ENCODE assay signal across 27 mouse cellular contexts in genomic region chr12:84107012-84107411, GRCm38 (mm10). TPM values are rescaled to one million over a fixed set of nuclear protein-coding genes. Genes with fewer than 3 reads are reported as not detected.
DNase-seq lines count a peak whose midpoint lies in the region; ATAC-seq lines count a peak whose summit lies in the region.
"Had no signal": no experiment of that assay in that cellular context is flagged by ENCODE, and none has a peak within 500 bp of the region (broad histone marks: within the 10 kb centered on the region; RNA-seq: fewer than 3 reads in every experiment).

No protein-coding gene starts in this region.

- 0 out of 2 replicates have a peak, but pooled peaks have one; percentile 61 for ATAC-seq in kidney, embryonic 16.5 days (ENCODE audit: low FRiP score, low TSS enrichment)
- ATAC-seq: CD4-positive, CD25-positive, alpha-beta regulatory T cell, adult 4 months; forebrain, embryonic 16.5 days; hindbrain, embryonic 16.5 days had no signal

- no peak for DNase-seq in kidney, adult 18-20 months
- DNase-seq in kidney, postnatal 14 days, result peak; percentile 13
- DNase-seq in kidney, adult 11 months, result no peak
- DNase-seq in ovary, postnatal 36 days (ENCODE audit: low spot score), result peak; percentile 54
- no peak for DNase-seq in ovary, postnatal 10 days (ENCODE audit: low spot score)
- DNase-seq: adrenal gland, adult 2 months; adrenal gland, postnatal 14 days; cerebellum, adult 11 months; cerebellum, adult 2 months; cerebellum, adult 9-11 months; cerebellum, postnatal 25 days; gastrocnemius, postnatal 10 days; gastrocnemius, postnatal 36 days; heart, postnatal 36 days had no signal

- 0 out of 2 replicates have a peak, but pooled peaks cover 3% of the 10 kb centered on the region for H3K4me1 ChIP-seq in kidney, embryonic 16.5 days (ENCODE audit: insufficient read depth, low read length)
- H3K4me1 ChIP-seq: embryonic facial prominence, embryonic 12.5 days; embryonic facial prominence, embryonic 15.5 days; forebrain, embryonic 12.5 days; hindbrain, embryonic 10.5 days; hindbrain, embryonic 13.5 days had no signal

- H3K27ac ChIP-seq in kidney, embryonic 16.5 days (ENCODE audit: low read length), result no peak overlapping the region
- H3K27ac ChIP-seq: embryonic facial prominence, embryonic 12.5 days; embryonic facial prominence, embryonic 15.5 days; forebrain, embryonic 12.5 days; hindbrain, embryonic 10.5 days; hindbrain, embryonic 13.5 days had no signal

- no peaks in the 10 kb centered on the region for H3K27me3 ChIP-seq in kidney, embryonic 16.5 days (ENCODE audit: insufficient read depth, low read length)
- H3K27me3 ChIP-seq: embryonic facial prominence, embryonic 12.5 days; embryonic facial prominence, embryonic 15.5 days; forebrain, embryonic 12.5 days; hindbrain, embryonic 13.5 days had no signal

- H3K4me3 ChIP-seq in kidney, embryonic 16.5 days (ENCODE audit: low read length), result no peak overlapping the region
- H3K4me3 ChIP-seq: embryonic facial prominence, embryonic 12.5 days; embryonic facial prominence, embryonic 15.5 days; forebrain, embryonic 12.5 days; hindbrain, embryonic 10.5 days; hindbrain, embryonic 13.5 days had no signal

- H3K4me2 ChIP-seq in kidney, embryonic 16.5 days (replicated peaks; ENCODE audit: low read depth, low read length), result no peak overlapping the region
- H3K4me2 ChIP-seq: embryonic facial prominence, embryonic 12.5 days; embryonic facial prominence, embryonic 15.5 days; forebrain, embryonic 12.5 days; heart, embryonic 11.5 days; hindbrain, embryonic 13.5 days had no signal

- H3K9ac ChIP-seq in kidney, embryonic 16.5 days (replicated peaks; ENCODE audit: low read length), result no peak overlapping the region
- H3K9ac ChIP-seq: embryonic facial prominence, embryonic 12.5 days; embryonic facial prominence, embryonic 15.5 days; forebrain, embryonic 12.5 days; hindbrain, embryonic 13.5 days had no signal

- WGBS in kidney, embryonic 16.5 days, result 50% methylated on average over 3 of the region's 3 CpGs

- H3K36me3 ChIP-seq in kidney, embryonic 16.5 days (ENCODE audit: insufficient read depth, low read length), result no peaks in the 10 kb centered on the region
- H3K36me3 ChIP-seq: embryonic facial prominence, embryonic 12.5 days; embryonic facial prominence, embryonic 15.5 days; forebrain, embryonic 12.5 days; hindbrain, embryonic 10.5 days; hindbrain, embryonic 13.5 days had no signal

- H3K9me3 ChIP-seq in kidney, embryonic 16.5 days (ENCODE audit: low read length), result no peaks in the 10 kb centered on the region
- H3K9me3 ChIP-seq: embryonic facial prominence, embryonic 12.5 days; embryonic facial prominence, embryonic 15.5 days; forebrain, embryonic 12.5 days; hindbrain, embryonic 10.5 days; hindbrain, embryonic 13.5 days had no signal

RNA-seq across cellular contexts. Expression of gene Acot6, which starts 6.6 kb away (rescaled TPM):
- 1.7 and 1.9 TPM in 2 replicates for polyA plus RNA-seq in kidney, embryonic 16.5 days (2015; fragmentation: Nextera tagmentation; extraction: Ambion mirVana)

RNA-seq across cellular contexts. Expression of gene Dnal1, which starts 7.2 kb away (rescaled TPM):
- polyA plus RNA-seq in kidney, embryonic 16.5 days (2015; fragmentation: Nextera tagmentation; extraction: Ambion mirVana), result 4.2 and 4.8 TPM in 2 replicates

RNA-seq across cellular contexts. Expression of gene Acot5, which starts 37.9 kb away (rescaled TPM):
- polyA plus RNA-seq in kidney, embryonic 16.5 days (2015; fragmentation: Nextera tagmentation; extraction: Ambion mirVana), result not detected in 2 replicates
- polyA plus RNA-seq: C2C12; CD4-positive, CD25-positive, alpha-beta regulatory T cell, adult 4 months; embryonic facial prominence, embryonic 12.5 days; forebrain, embryonic 12.5 days; heart, embryonic 11.5 days; heart, embryonic 14.5 days; heart, postnatal 0 days; hindbrain, embryonic 13.5 days had no signal

RNA-seq across cellular contexts. Expression of gene Pnma1, which starts 41.3 kb away (rescaled TPM):
- 1.1 and 1.2 TPM in 2 replicates for polyA plus RNA-seq in kidney, embryonic 16.5 days (2015; fragmentation: Nextera tagmentation; extraction: Ambion mirVana)
- polyA plus RNA-seq: adrenal gland, adult 2 months; CD4-positive, CD25-positive, alpha-beta regulatory T cell, adult 4 months had no signal

RNA-seq across cellular contexts. Expression of gene Acot3, which starts 55.1 kb away (rescaled TPM):
- 2.6 and 3.4 TPM in 2 replicates for polyA plus RNA-seq in kidney, embryonic 16.5 days (2015; fragmentation: Nextera tagmentation; extraction: Ambion mirVana)
- polyA plus RNA-seq: C2C12; CD4-positive, CD25-positive, alpha-beta regulatory T cell, adult 4 months; embryonic facial prominence, embryonic 15.5 days had no signal

Comparison
In these comparisons a context has a peak if more than half of its experiments do, and no peak if none do; other contexts are left out.
1. DNase-seq: peak in kidney, postnatal 14 days (single experiment) and ovary, postnatal 36 days (single experiment); none in kidney, adult 18-20 months (single experiment), kidney, adult 11 months (single experiment) and ovary, postnatal 10 days (single experiment).